Mouse (Mus musculus) inflammation-experienced regulatory T-cells, adult 6 months (primary cell): ENCODE measurements around the gene Ly6g5c. TPM values are rescaled to one million over a fixed set of nuclear protein-coding genes. Genes with fewer than 3 reads are reported as not detected.
A peak's percentile ranks its signal among the peaks of the same experiment; 100 is the strongest.
"Not testable (repeated sequence)": the region's sequence is repeated elsewhere in the genome, so short reads cannot be mapped to it uniquely, and the experiment has no call there.

ENCODE experiments used
- ATAC-seq: one replicate; pipeline ENCODE4 v1.8.0; 2017
- polyA plus RNA-seq, 3 experiments: library from polyadenylated mRNA; unstranded; fragments of 100-300 nt; shearing (Covaris generic); gene quantifications; one replicate each; pipeline ENCODE4 v1.2.1; 2017

Gene Ly6g5c
- polyA plus RNA-seq, 3 experiments from 2014 or later, result not detected

DNA sequence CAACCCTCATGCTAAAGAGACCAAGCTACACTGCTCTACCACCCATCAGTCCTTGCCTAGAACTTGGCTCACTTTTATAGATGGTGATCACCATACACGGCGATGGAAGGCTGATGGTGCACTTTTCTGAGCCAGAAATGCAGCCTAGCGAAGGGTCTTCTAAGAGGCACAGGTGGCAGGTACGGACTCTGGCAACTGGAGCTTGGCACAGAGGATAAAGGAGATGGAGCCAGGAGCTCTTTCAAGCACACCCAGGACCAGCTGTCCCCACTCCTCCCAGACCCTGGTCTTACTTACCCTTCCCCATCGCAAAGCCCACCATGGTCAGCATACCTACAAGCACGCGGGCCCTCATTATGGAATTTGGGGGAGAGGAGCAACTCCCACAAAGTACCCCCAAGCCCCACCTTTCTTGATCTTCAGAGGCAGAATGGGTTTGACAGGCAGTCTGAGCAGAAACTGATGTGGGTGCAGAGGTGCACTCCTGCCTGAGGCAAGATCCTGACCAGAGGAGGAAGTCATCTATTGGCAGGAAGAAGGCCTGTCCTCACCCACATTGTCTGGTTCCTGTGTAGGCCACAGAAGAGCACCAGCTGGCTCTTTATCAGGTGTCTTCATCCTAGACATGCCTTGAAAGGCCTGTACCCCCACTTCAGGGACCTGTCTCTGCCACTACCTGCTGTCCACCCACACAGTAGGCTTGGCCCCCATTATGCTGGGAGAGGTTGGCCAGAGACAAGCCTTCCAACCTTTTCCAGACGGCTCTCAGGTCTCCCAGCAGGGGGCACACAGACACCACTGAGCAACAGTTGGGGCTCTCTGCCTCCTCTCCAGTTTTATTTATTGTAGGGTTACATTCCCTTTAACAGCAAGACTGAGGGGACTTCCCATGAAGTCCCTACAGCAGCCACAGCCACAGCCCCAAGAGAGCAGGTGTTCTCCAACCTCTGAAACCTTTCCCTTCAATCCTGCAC, 7.3 kb downstream of the Ly6g5c start, which contains the start of gene Ly6g5b:
TSS of gene Ly6g5b (minus strand) at position 383 of the 974 bp plus-strand sequence.
- ATAC-seq, result peak; percentile 41

DNA sequence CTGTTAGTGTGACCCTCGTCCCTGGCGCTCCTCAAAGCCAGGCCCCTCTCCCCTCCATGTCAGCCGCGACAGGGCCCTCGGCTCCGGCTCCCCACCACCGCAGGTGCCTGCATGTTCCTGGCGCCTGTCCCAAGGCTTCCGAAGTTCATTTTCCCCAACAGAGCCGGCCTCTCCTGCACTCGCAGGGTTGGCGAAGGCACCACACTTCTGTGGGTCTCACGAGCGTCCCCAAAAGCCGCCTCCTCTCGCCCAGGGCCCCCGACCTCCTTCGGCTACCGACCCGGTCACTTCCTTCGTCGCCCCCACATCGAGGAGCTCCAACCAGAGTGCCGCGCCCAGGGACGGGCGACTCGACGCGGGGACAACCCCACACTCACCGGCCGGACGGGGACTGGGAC, 12.7 kb downstream of the Ly6g5c start:
- no peak for ATAC-seq

DNA sequence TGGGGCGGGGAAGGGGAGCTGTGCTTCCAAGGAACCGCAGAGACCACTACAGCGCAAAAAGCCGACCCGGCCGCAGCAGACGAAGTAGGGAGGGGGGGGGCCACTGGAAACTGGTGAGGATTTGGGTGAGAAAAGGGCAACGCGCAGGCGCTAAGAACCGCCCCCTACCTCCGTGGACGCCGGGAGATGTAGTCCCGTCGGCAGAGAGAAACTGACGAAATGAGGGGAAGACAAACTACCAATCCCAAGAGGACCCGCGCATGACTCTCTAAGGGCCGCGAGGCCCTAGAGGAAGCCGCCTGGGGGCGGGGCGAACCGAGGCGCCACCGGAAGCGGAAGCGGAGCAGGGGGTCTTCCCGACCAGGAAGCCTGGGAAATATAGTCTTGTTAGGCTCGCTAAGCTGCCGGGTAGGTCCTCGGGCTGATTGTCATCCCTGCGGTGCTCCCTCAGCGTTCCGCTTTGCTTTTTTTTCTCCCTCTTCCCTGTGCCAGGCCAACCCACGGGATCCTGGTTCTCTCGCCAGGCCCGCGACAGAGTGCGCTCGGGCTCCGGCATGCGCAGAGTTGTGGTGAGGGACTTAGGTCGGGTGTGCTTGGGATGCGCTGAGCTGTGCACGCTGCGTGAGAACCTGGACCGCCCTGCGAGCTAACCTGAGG, 13.2 kb downstream of the Ly6g5c start, which contains the start of gene Gpank1:
TSS of gene Gpank1 (plus strand) at position 313 of the 657 bp plus-strand sequence.
- ATAC-seq, result peak; percentile 97

DNA sequence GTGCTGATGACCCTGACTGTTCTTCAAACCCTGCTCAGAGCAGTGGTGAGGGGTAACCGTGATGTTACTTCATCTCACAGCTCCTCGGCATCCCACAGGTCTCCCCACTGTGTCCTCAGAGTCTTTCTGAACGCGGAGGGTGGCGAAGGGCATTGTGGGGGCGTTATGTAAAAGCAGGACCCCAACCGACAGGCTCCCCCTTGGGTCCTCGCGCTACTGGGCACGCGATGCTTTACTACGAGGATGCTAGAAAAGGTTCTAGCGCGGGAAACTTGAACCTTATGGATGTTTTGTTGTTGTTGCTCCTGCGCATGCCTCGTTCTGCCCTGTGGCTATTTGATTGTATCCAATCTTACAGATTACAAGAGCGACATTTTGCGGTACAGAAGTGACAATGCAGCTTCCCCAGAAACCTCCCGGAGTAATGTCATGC, 13.8 kb downstream of the Ly6g5c start, which contains the start of gene Csnk2b:
TSS of gene Csnk2b (minus strand) at position 183 of the 433 bp plus-strand sequence.
- no peak for ATAC-seq

DNA sequence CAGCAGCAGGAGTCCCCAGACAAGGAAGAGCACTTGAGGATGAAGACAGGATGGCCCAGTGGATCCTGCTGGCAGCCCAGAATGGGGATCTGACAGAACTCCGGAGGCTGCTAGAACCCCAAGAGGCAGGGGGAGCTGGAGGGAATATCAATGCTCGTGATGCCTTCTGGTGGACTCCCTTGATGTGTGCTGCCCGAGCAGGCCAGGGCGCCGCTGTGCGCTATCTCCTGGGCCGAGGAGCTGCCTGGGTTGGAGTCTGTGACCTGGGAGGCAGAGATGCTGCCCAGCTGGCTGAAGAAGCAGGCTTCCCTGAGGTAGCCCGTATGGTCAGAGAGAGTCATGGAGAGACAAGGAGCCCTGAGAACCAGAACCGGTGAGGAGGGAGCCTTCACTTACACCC, 15.2 kb downstream of the Ly6g5c start:
- ATAC-seq, result not testable (repeated sequence)

DNA sequence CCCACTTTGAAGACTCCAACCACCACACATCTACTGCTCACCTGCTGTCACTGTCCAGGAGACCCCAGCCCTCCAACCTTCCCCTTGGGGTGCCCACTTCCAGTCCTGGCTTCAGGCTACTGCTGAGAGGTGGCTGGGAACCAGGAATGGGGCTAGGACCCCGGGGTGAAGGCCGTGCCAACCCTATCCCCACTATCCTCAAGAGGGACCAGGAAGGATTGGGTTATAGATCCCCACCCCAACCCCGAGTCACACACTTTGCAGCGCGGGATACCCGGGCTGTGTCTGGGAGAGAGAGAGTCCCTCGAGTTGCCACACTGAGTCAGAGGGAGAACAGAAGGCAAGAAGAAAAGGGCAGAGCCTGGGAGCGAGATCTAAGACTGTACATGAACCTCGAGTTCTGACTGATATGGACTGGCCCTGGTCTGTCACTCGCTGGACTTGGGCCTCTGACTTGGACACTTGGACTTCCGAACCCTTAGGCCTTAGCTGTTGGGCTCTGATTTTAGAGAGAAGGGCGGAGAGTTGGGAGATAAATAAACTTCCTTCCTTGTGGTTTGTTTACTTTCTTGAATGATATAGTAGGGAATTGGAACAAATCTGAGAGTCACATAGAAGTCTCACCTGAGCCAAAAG, 16.3 kb downstream of the Ly6g5c start:
- ATAC-seq, result not testable (repeated sequence)

DNA sequence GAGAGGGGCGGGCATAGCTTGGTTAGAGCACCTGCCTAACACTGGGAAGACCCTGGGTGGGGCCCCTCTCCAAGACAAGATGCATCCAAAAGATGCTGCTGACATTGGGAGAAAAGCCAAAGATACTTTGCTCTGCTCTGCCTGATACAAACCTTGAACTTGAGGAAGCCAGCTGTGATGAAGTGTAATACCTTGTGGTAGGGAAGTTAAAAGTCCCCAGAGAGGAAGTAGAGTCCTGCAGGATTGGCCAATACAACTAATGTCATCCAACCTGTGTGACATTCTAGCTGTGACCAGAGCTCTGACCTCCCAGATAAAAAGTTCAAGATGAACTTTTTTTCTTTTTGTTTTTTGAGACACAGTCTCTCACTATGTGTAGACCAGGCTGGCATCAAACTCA, 17.0 kb downstream of the Ly6g5c start:
- no peak for ATAC-seq

DNA sequence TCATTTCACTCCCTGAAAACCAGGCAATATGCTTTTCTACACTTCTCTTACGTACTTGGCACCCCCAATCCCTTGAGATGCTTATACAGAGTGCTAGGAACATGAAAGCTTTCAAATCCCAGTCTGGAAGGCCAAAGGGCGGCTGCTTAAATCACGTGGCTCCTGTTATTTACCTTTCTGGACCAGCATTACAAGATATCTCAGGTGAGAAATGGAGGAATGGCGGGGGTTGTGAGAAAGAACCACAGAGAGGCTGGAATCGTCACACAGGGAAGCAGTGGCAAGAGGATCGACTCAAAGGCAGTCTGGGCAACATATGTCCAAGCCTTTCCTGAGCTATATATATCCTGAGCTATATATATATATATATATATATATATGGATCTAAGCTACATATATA, 17.5 kb downstream of the Ly6g5c start:
- no peak for ATAC-seq

DNA sequence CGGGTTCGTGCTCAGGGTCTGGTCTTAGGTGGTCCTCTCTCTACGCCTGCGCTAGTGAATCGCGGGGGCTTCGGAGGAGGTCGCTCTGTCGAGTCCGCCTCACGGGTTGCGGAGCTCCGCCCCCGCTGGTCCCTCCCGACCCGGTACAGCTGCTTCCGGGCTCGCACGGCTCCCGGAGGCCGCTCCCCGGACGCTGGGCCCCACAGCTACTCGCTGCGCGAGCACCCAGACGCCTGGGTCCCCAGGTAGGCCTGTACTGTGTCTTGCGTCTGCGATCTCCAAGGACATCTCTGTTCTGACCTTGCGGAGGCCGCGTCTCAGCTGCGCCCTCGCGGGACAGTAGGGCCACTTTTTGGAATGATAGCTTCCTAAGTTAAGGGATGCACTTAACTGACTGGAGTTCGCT, 18.1 kb downstream of the Ly6g5c start, which contains the start of gene D17H6S53E:
TSS of gene D17H6S53E (plus strand) at position 168 of the 406 bp plus-strand sequence.
- ATAC-seq, result peak; percentile 69

DNA sequence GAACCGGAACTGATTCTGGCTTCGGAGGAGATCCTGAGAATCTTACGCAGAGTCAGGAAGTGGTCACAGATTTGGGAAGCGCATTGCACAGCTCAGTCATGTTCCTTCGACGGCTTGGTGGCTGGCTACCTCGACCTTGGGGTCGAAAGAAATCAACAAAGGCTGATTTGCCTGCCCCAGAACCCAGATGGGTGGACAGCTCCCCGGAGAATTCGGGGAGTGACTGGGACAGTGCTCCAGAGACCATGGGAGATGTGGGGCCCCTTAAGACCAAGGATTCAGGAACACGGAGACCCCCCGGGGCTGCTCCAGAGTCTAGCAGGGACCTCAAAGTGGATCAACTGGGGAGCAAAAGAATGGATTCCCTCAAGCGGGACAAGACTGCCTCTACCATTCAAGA, 18.9 kb downstream of the Ly6g5c start:
- no peak for ATAC-seq

DNA sequence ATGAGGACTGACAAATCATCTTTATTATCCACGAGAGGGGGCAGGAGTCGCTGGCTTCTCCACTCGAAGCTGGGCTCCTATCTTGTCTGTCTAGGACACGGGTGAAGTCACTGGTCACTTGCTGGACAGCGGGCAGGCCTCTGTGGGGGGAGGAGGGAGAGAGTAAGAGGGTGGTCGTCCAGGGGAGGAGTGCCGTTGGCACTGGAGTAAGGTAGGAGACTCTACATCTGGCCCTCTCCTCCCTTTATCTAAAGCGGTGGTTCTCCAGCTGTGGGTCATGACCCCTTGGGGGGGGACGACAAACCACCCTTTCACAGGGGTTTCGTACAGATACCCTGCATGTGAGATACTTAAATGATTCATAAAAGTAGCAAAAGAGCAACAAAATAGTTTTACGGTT, 20.9 kb downstream of the Ly6g5c start:
- no peak for ATAC-seq

DNA sequence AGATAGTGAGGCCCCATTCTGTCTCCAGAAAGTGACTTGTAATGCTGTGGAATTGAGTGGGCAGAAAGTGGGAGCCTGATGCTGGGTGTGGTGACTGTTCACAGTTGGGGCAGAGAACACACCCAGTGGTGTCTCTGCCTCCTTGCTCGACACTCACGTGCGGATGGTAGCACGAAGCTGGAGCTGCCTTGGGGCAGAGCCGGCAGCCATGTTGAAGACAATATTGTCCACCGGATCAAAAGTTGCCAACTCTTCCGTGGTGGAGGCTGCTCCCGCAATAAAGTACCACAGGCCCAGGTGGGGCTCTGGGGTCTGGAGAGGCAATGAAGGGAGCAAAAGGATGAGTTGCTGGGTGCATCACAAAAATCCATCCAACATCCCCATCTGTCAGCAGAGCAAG, 23.0 kb downstream of the Ly6g5c start:
- ATAC-seq, result no peak

DNA sequence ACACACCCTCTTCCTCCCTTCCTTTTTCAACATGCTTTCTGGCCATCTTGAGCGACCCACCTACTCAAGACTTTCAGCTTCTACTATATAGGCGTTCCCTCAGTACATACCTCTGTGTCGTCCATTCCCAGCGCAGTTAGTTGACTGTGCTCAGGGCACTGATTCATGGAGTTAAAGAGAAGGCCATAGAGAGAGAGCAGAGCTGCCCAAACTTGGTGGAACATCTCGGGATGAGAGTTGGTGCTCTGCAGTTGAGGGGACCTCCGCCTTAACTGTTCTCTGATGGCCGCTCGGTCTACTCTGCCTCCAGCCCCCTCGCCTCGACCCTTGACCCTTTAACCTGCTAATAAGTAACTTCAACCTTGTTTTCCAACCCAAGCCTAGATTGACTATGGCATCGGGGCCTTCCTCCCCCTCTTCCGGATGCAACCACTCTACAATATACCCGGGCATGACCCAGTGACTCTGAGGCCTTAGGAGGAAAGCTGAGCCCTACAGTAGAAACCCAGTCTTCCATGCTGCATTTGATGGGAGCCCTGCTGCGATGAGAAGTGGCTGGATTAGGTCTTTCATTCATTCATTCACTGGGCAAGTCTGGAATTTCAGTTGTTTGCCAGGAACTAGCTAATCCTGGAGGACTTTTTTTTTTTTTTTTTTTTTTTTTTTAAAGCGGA, 23.6 kb downstream of the Ly6g5c start, which contains the start of gene Apom:
TSS of gene Apom (minus strand) at position 551 of the 674 bp plus-strand sequence.
- ATAC-seq, result no peak

DNA sequence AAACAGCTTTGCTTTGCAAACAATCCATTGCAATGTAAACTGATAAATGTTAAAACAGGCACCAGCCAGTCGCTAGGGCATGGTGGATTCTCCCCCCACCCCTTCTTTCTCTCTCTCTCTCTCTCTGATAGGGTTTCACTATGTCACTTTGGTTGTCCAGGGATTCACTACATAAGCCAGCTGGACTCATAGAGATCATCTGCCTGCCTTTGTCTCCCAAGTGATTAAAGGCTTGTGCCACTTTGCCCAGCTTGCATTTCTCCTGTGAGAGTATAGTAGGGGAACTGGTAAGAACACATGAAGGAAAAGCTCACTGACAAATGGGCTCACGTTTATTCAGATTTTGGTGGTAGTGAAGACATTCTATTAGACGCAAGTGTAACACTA, 24.1 kb downstream of the Ly6g5c start:
- ATAC-seq, result no peak

DNA sequence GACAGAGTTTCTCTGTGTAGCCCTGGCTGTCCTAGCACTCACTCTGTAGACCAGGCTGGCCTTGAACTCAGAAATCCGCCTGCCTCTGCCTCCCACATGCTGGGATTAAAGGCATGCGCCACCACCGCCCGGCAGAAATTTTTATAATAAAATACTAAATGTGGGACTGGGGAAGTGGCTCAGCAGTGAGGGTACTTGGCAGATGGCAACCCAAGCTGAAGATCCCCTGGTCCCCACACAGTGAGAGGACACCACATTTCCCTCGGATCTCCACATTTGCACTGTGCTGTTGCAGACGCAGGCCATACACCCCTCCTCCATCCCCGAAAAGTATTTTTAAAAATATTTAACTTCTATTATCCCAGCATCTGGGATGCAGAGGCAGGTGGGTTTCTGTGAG, 25.4 kb downstream of the Ly6g5c start:
- no peak for ATAC-seq

DNA sequence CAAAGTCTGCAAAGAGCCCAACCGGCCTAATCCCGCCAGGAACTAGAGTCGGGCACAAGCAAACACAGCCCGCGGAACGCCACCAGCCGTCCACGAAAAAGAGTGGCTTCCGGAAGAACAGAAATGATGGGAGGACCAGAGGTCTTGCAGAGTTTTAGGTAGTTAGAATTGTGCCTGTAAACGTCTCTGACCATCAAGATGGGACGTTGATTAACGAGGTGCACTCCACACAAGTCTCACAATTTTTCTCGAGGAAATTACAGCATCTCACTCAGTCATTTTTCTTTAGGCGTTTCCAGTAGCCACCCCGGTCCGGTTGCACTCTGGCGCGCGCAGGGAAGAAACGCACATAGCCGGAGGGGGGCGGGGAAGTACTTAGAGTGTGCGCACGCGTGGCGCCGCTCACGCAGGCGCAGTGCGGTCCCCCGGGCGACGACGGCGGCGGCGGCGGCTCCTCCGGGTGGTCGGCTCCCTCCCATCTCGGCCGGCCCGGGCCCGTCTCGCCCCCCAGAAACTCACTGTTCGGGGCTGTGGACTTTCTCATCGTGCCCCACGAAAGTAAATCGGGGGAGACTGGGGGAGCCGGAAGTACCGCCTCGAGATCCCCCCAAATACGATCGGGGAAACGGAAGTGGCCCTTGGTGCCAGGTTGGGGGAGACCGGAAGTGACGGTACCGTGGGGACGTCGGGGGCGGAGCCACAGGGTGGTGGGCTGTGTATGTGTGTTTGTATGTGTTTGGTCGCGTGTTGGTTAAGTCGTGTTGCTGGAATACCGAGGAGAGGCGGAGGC, 26.9 kb downstream of the Ly6g5c start, which contains the start of gene Bag6:
TSS of gene Bag6 (plus strand) at position 378 of the 790 bp plus-strand sequence.
- peak; percentile 84 for ATAC-seq

DNA sequence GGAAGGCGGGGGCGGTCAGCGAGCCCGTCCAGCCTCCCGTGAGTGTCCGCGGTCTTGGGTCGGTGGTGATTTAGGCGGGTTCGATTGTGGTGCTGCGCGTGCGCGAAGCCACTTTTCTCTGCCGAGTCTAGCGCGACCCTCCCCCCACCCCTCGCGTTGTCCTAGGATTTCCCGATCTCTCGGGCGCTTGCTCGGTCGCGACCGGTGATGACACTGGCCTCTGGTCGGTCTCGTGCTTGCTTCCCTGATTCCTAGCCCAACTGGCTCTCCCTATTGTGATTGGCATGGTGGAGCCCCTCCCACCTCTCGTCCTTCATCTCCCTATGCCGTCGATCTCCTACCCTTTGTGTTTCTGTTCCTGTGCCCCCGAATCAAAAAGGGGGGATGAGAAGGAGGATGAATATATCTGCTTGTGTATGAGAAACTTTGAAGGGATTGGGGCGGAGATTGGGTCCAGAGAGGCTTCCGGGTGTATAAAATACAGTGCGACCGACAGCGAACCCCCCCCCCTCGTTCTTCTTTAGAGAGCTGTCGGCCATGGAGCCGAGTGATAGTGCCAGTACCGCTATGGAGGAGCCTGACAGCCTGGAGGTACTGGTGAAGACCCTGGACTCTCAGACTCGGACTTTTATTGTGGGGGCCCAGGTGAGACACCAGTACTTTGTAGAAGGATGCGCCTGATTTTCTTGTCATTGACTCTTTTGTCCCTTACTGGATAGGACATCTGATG, 27.7 kb downstream of the Ly6g5c start:
- peak; percentile 23 for ATAC-seq

DNA sequence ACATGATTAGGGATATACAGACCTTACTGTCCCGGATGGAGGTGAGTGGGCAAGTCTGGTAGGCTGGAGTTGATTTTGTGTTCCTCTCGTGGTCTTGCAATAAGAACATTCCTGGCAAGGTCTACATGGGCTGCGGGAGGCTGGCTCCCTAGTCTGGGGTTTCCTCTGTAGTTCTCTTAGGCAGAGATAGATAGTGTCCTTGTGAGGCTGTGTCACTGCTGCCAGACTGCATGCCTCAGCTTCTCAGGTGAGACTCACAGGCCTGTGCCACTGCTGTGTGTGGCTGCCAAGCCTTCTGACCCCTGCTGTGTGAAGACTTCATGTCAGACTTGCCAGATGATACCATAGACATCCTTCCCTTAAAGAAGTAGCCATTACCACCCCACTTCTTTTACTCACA, 31.2 kb downstream of the Ly6g5c start:
- no peak for ATAC-seq

DNA sequence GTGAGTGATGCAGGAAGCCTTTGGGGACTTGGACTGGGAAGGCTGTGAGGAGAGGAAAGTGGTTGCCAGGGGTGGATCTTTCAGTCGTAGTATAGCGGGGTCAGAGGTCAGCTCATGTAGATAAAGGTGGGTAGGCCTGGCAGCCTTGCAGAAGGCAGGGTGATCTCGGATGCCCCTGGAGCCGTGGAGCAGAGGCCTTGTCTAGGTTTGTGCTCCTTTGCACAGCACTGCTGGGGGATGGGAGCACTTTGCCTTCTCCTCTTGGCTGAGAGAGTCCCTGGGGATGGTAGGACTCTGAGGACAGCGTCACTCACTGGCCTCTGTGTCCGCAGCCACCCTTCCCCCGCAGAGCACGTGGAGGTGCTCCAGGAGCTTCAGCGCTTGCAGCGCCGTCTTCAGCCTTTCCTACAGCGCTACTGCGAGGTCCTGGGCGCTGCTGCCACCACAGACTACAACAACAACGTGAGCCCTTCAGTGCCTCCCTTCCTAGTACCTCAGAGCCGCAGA, 32.5 kb downstream of the Ly6g5c start:
- no peak for ATAC-seq

DNA sequence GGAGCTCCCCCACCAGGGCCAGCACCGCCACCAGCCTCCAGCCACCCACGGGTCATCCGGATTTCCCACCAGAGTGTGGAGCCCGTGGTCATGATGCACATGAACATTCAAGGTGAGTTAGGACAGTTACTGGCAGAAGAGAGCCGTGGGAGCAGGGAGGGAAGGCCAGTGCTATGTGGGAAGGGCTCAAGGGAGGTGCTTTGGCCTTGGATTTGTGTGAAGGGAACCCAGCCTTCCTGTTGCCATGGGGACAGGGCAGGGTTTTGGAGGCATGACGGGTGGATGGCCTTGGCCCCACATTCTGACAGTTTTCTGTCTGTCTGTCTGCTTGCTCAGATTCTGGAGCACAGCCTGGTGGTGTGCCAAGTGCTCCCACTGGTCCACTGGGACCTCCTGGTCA, 33.9 kb downstream of the Ly6g5c start:
- no peak for ATAC-seq
